Mouse (Mus musculus): ENCODE results near the gene Mrln. TPM values are rescaled to one million over a fixed set of nuclear protein-coding genes. Genes with fewer than 3 reads are reported as not detected.

The Mrln gene
- 1.0 and 1.5 TPM in 2 replicates for polyA plus RNA-seq (2014; fragmentation: Nextera tagmentation; extraction: Ambion mirVana)

DNA sequence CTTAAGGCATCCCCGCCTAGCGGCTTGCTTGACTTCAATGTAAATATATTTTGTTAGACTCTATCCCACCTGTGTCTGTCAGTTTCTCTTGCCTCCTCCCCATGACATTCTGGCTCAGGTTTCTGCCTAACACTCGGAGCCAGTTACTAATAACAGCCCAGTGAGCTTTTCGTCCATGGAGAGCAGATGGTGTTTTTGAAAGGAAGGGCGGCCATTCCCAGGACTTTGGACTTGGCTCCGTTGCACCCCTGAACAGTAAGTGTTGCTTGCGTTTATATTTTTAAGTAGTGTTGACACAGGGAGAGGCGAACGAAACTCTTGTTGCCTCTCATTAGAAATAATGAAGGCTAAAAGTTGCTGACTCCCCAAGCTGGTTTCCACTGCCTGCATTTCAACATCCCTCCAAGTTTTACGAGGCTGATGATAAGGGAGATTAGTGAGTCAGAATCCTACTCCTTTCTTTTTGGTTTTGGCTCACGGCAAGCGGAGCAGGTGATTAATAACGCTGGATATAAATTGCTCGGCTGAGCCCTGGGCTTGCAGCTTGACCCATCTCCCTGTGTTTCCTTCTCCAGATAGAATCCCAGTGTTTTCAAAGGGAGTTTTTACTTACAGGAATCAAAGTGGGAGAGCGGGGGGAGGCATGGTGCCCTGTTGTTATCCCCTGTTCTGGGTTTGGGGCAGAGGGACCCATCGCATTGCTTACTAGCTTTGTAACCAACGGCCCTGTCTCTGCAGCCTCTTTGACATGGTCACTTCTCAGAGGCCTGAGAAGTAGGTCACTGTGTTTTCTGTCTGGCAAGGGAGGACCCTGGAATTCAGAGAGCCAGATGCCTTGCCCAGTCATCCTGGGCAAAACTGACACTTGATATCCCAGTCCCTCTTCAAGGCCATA, at the start of gene Mrln:
Gene Mrln (plus strand): TSS at position 160 of the 895 bp plus-strand sequence.
- no peaks in the 10 kb centered on the region for H3K27me3 ChIP-seq (ENCODE audit: control insufficient read depth, insufficient read depth, low read length)
- peak; percentile 56; the same call in 1 of the 2 replicates for ATAC-seq (ENCODE audit: insufficient number of reproducible peaks, insufficient read depth, low FRiP score, low read depth)
- H3K9me3 ChIP-seq (ENCODE audit: control insufficient read depth, low read depth, low read length) = no peaks in the 10 kb centered on the region
- H3K36me3 ChIP-seq (ENCODE audit: control insufficient read depth, insufficient read depth, low read length) = no peaks in the 10 kb centered on the region
- H3K4me2 ChIP-seq (replicated peaks; ENCODE audit: low read depth, low read length) = peak within 1 kb of the TSS; percentile 19; the same call in 1 of the 2 replicates
- no peak within 1 kb of the TSS for H3K9ac ChIP-seq (replicated peaks; ENCODE audit: low read depth, low read length)
- peak within 1 kb of the TSS; percentile 2; the same call in 1 of the 2 replicates for H3K27ac ChIP-seq (ENCODE audit: low read length)
- no peak within 1 kb of the TSS for H3K4me3 ChIP-seq (ENCODE audit: low read depth, low read length)
- peaks cover 5% of the 10 kb centered on the region; the same call in 1 of the 2 replicates for H3K4me1 ChIP-seq (ENCODE audit: control insufficient read depth, insufficient read depth, low read length)
- WGBS = 21% methylated on average over 17 of the region's 17 CpGs

GRCm38 (mm10) chr10:70156431-70157165, 47.9 kb upstream of the Mrln start:
- no peaks in the 10 kb centered on the region for H3K9me3 ChIP-seq (ENCODE audit: control insufficient read depth, low read depth, low read length)
- 76% methylated on average over 3 of the region's 3 CpGs for WGBS
- H3K27me3 ChIP-seq (ENCODE audit: control insufficient read depth, insufficient read depth, low read length) = no peaks in the 10 kb centered on the region
- ATAC-seq (ENCODE audit: insufficient number of reproducible peaks, insufficient read depth, low FRiP score, low read depth) = no peak
- peaks cover 10% of the 10 kb centered on the region for H3K4me1 ChIP-seq (ENCODE audit: control insufficient read depth, insufficient read depth, low read length)
- H3K4me3 ChIP-seq (ENCODE audit: low read depth, low read length) = no peak overlapping the region
- peaks cover 15% of the 10 kb centered on the region for H3K36me3 ChIP-seq (ENCODE audit: control insufficient read depth, insufficient read depth, low read length)
- H3K27ac ChIP-seq (ENCODE audit: low read length) = no peak overlapping the region
- no peak overlapping the region for H3K4me2 ChIP-seq (replicated peaks; ENCODE audit: low read depth, low read length)
- H3K9ac ChIP-seq (replicated peaks; ENCODE audit: low read depth, low read length) = no peak overlapping the region

- no peaks in the 10 kb centered on the region for H3K9me3 ChIP-seq (ENCODE audit: control insufficient read depth, low read depth, low read length)
- ATAC-seq (ENCODE audit: insufficient number of reproducible peaks, insufficient read depth, low FRiP score, low read depth) = no peak
- H3K4me3 ChIP-seq (ENCODE audit: low read depth, low read length) = no peak overlapping the region
- no peak overlapping the region for H3K9ac ChIP-seq (replicated peaks; ENCODE audit: low read depth, low read length)
- no peaks in the 10 kb centered on the region for H3K27me3 ChIP-seq (ENCODE audit: control insufficient read depth, insufficient read depth, low read length)
- H3K36me3 ChIP-seq (ENCODE audit: control insufficient read depth, insufficient read depth, low read length) = peaks cover 11% of the 10 kb centered on the region
- no peak overlapping the region for H3K27ac ChIP-seq (ENCODE audit: low read length)
- WGBS = 81% methylated on average over 12 of the region's 12 CpGs
- peaks cover 4% of the 10 kb centered on the region for H3K4me1 ChIP-seq (ENCODE audit: control insufficient read depth, insufficient read depth, low read length)
- H3K4me2 ChIP-seq (replicated peaks; ENCODE audit: low read depth, low read length) = no peak overlapping the region
These were observed 44.7 kb upstream of the Mrln start for GRCm38 (mm10) chr10:70159651-70160320.

DNA sequence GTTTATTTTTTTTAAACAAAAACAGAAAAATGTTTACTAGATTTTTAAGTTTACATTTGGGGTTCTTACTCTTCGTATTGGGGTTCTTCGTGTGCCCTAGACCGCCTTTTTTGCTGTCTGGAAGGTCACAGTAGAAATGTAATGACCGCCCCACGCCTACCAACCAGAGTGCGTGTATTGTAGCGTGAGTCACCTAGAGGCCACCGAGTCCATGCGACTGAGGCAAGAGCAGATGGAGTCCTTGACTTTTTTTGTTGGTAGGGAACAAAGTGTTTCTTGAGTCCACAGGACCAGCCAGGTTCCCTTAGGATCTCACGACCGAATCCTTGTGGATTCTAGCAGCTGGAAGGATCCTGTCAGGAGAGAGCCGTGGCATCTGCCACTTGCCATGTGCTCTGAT, 43.7 kb upstream of the Mrln start:
- no peak overlapping the region for H3K4me3 ChIP-seq (ENCODE audit: low read depth, low read length)
- peaks cover 4% of the 10 kb centered on the region; the same call in 1 of the 2 replicates for H3K36me3 ChIP-seq (ENCODE audit: control insufficient read depth, insufficient read depth, low read length)
- H3K4me2 ChIP-seq (replicated peaks; ENCODE audit: low read depth, low read length) = no peak overlapping the region
- no peaks in the 10 kb centered on the region for H3K9me3 ChIP-seq (ENCODE audit: control insufficient read depth, low read depth, low read length)
- 93% methylated on average over 12 of the region's 12 CpGs for WGBS
- no peak overlapping the region for H3K27ac ChIP-seq (ENCODE audit: low read length)
- H3K27me3 ChIP-seq (ENCODE audit: control insufficient read depth, insufficient read depth, low read length) = no peaks in the 10 kb centered on the region
- H3K4me1 ChIP-seq (ENCODE audit: control insufficient read depth, insufficient read depth, low read length) = peaks cover 4% of the 10 kb centered on the region
- no peak overlapping the region for H3K9ac ChIP-seq (replicated peaks; ENCODE audit: low read depth, low read length)
- ATAC-seq (ENCODE audit: insufficient number of reproducible peaks, insufficient read depth, low FRiP score, low read depth) = no peak

DNA sequence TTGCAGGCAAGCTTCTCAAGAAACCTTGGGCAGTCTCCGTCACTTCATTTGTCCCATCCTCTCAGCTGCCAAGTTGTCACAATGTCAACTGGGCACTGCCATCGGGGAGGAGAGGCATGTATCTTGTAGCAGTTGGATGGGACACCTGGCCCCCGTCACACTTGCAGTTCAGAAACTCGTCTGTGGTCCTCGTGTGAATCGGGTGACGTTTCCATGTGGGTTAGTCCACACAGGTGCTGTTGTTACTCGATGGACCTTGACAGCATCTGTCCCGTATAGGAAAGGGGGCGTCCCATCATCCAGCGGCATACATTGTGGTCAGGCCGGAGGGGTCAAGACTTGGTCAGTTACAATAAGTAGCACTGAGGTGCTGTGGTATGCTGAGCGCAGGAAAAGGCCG, 43.0 kb upstream of the Mrln start:
- Histone ChIP-seq H3K4me2 (replicated peaks; ENCODE audit: low read depth, low read length) (no peak overlapping the region), H3K4me1 (ENCODE audit: control insufficient read depth, insufficient read depth, low read length) (peaks cover 4% of the 10 kb centered on the region), H3K4me3 (ENCODE audit: low read depth, low read length) (no peak overlapping the region), H3K9me3 (ENCODE audit: control insufficient read depth, low read depth, low read length) (no peaks in the 10 kb centered on the region), H3K9ac (replicated peaks; ENCODE audit: low read depth, low read length) (no peak overlapping the region), H3K27me3 (ENCODE audit: control insufficient read depth, insufficient read depth, low read length) (no peaks in the 10 kb centered on the region), H3K27ac (ENCODE audit: low read length) (no peak overlapping the region), H3K36me3 (ENCODE audit: control insufficient read depth, insufficient read depth, low read length) (peaks cover 4% of the 10 kb centered on the region; the same call in 1 of the 2 replicates)
- WGBS = 93% methylated on average over 14 of the region's 14 CpGs
- ATAC-seq (ENCODE audit: insufficient number of reproducible peaks, insufficient read depth, low FRiP score, low read depth) = no peak

DNA sequence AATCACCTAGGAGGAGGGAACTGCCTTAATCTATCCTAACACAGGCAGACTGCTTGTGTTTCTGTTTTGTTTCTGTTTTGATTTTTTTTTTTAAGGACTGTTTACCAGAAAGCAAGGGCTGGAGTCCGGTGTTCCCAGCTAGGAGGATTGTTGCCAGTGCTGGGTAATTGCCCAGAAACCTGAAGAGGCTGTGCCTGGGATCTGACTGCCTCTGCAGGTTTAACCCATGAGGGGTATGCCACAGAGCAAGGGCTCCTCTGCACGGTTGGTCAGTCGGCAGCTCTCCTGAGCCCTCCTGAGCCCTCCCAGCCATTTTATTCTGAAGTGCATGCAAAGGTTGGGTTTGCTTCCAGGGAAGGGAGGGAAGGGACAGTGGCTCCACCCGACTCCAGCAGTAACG, 40.8 kb upstream of the Mrln start:
- H3K27me3 ChIP-seq (ENCODE audit: control insufficient read depth, insufficient read depth, low read length) = no peaks in the 10 kb centered on the region
- H3K36me3 ChIP-seq (ENCODE audit: control insufficient read depth, insufficient read depth, low read length) = no peaks in the 10 kb centered on the region; the same call in 1 of the 2 replicates
- no peaks in the 10 kb centered on the region for H3K9me3 ChIP-seq (ENCODE audit: control insufficient read depth, low read depth, low read length)
- no peak for ATAC-seq (ENCODE audit: insufficient number of reproducible peaks, insufficient read depth, low FRiP score, low read depth)
- 59% methylated on average over 5 of the region's 5 CpGs for whole genome bisulfite sequencing
- H3K27ac ChIP-seq (ENCODE audit: low read length) = no peak overlapping the region
- peaks cover 4% of the 10 kb centered on the region; the same call in 1 of the 2 replicates for H3K4me1 ChIP-seq (ENCODE audit: control insufficient read depth, insufficient read depth, low read length)
- no peak overlapping the region for H3K4me2 ChIP-seq (replicated peaks; ENCODE audit: low read depth, low read length)
- no peak overlapping the region for H3K9ac ChIP-seq (replicated peaks; ENCODE audit: low read depth, low read length)
- H3K4me3 ChIP-seq (ENCODE audit: low read depth, low read length) = no peak overlapping the region

- 71% methylated on average over 6 of the region's 6 CpGs for WGBS
- Histone ChIP-seq H3K9ac (replicated peaks; ENCODE audit: low read depth, low read length) (no peak overlapping the region), H3K4me2 (replicated peaks; ENCODE audit: low read depth, low read length) (no peak overlapping the region), H3K4me1 (ENCODE audit: control insufficient read depth, insufficient read depth, low read length) (peaks cover 4% of the 10 kb centered on the region; the same call in 1 of the 2 replicates), H3K4me3 (ENCODE audit: low read depth, low read length) (no peak overlapping the region), H3K27ac (ENCODE audit: low read length) (no peak overlapping the region), H3K36me3 (ENCODE audit: control insufficient read depth, insufficient read depth, low read length) (peaks cover 5% of the 10 kb centered on the region), H3K9me3 (ENCODE audit: control insufficient read depth, low read depth, low read length) (no peaks in the 10 kb centered on the region), H3K27me3 (ENCODE audit: control insufficient read depth, insufficient read depth, low read length) (no peaks in the 10 kb centered on the region)
- no peak for ATAC-seq (ENCODE audit: insufficient number of reproducible peaks, insufficient read depth, low FRiP score, low read depth)
These were observed 38.6 kb upstream of the Mrln start for GRCm38 (mm10) chr10:70165877-70166276.

DNA sequence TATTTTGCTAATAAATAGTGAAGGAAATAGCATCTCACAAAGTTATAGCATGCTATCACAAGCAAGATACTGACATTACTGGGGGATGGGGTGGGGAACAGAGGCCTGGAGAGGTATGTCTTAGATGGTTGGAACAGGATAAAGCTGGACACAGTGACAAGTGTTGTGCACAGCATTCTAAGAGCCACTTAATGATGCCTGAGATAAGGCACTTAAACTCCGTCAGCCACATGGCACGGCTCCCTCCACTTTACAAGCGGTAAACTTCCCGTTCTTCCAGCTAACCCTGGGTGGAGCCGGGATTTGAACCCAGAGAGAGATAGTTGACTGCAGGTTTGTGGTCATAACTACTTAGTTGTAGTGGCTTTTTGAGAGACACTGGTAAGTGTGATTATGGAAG, 38.0 kb upstream of the Mrln start:
- 88% methylated on average over 5 of the region's 5 CpGs for WGBS
- H3K4me1 ChIP-seq (ENCODE audit: control insufficient read depth, insufficient read depth, low read length) = peaks cover 4% of the 10 kb centered on the region; the same call in 1 of the 2 replicates
- no peak overlapping the region for H3K27ac ChIP-seq (ENCODE audit: low read length)
- H3K4me3 ChIP-seq (ENCODE audit: low read depth, low read length) = no peak overlapping the region
- peaks cover 11% of the 10 kb centered on the region for H3K36me3 ChIP-seq (ENCODE audit: control insufficient read depth, insufficient read depth, low read length)
- no peak overlapping the region for H3K9ac ChIP-seq (replicated peaks; ENCODE audit: low read depth, low read length)
- H3K9me3 ChIP-seq (ENCODE audit: control insufficient read depth, low read depth, low read length) = no peaks in the 10 kb centered on the region
- H3K4me2 ChIP-seq (replicated peaks; ENCODE audit: low read depth, low read length) = no peak overlapping the region
- no peaks in the 10 kb centered on the region for H3K27me3 ChIP-seq (ENCODE audit: control insufficient read depth, insufficient read depth, low read length)
- ATAC-seq (ENCODE audit: insufficient number of reproducible peaks, insufficient read depth, low FRiP score, low read depth) = no peak

Measured in stomach, embryonic 14.5 days (tissue).